Mouse (Mus musculus): ENCODE measurements around the gene Brf1.

The Brf1 gene

DNA sequence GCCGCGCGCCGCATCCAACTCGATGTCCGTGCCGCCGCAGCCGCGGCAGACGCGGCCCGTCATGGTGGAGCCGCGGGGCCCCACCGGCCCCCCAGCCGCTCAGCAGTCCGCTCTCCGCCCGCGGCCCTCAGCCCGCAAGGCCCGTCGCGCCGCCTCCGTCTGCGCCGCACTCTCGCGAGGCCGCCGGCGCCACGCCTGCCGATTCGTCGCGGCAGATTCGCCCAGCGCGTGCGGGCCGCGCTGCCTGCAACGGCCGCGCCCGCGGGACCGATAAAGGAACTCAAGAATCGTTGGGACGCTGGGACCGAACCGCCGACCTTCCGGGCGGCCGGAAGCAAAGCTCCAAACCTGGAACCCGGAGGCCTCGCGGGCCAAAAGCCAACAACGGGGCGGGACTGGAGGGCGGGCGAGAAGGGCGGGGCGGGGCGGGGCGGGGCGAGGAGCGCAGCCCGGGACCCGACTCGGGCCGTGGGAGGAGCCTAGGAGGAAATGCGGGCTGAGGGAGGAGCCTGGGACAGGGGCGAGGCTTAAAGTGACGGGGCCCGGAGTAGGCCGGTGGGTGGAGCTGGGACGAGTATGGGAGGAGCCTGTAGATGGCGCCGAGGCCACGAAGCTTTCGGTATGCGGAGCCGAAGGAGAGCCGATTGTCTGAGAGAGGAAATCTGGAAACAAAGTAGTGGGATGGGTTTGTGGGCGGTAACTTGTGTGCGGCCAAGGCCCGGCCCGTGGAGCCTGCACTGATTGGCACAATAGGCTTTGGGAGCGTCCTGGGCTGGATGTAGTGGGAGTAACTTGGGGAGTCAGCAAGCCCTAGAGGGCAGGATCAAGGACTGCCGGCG is at the start of gene Brf1:
Brf1 (minus strand) TSS at position 411 of the 839 bp plus-strand sequence.
- DNase-seq (ENCODE audit: extremely low spot score, low spot score): peak; percentile 97

DNA sequence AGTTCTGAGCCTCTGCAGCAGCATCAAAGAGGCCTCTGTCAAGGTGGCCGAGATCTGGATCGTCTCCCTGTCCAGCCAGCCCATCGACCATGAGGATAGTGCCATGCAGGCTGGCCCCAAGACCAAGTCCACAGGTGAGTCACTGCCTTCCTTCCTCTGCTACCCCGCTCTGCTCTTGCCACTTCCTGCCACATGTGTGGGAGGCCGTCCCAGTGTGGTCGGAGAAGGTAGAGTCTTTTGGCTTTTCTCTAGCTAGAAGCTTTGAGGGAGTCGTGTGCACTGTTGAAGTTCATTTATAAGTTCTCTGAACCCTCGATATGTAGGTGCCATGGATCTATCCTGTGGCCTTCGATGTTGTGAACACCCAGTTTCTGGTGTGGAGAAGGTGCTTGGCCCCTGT is 49.3 kb upstream of the Brf1 start:
- no peak for DNase-seq (ENCODE audit: extremely low spot score, low spot score)

DNA sequence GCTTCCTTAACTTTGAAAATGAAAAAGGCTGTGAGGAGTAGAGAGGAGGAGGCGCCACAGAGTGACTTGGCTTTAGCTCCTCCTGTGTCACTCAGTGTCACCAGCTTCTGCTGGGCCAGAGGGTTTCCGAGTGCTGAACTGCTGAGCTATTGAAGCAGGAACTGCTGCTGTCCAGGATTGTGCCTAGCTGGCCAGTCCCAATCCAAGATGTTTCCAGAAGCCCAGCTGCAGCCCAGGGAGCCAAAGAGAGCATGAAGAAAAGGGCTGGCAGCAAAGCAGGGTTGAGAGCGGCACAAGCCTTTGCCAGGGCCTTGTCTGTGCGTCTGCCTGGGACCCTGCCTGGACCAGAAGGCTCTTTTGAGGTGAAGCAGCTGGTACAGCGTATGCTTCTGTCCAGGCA is 47.6 kb upstream of the Brf1 start:
- no peak for DNase-seq (ENCODE audit: extremely low spot score, low spot score)

DNA sequence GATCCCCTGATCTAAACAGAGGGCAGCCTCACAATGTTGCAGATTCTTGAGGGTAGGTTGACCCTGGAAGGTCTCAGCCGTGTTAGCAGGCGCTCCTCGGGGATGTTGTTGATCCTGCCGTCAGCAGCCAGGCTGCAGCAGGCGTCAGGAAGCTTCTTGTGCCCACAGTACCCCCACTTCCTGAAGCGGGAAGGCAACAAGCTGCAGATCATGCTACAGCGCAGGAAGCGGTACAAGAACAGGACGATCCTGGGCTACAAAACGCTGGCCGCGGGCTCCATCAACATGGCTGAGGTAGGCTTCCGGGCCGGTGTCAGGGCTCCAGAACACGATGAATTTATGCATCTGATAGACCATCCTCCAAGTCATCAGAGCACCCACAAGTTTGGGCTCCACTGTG is 46.4 kb upstream of the Brf1 start:
- DNase-seq (ENCODE audit: extremely low spot score, low spot score): no peak

- DNase-seq (ENCODE audit: extremely low spot score, low spot score): no peak
Measured at GRCm38 (mm10) chr12:113044916-113045677, 44.6 kb upstream of the Brf1 start.

DNA sequence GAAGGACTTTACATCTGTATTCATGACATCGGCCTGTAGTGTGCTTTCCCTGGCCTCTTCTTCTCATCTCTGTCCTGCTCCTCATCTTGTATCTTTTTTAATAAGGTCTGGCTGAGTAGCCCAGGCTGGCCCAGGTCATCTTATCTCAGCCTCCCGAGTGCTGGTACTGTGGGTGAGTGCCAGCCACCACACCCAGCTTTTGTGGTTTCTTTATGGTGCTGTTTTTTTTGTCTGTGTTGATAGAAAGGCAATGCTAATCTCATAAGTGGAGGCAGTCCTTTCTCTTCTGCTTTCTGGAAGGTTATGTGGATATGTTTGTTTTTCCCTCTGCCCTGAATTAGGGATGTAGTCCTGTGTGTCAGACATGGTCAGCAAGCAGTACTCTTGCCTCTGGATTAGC is 42.0 kb upstream of the Brf1 start:
- DNase-seq (ENCODE audit: extremely low spot score, low spot score): no peak

GRCm38 (mm10) chr12:113041481-113042439 is 41.3 kb upstream of the Brf1 start:
- DNase-seq (ENCODE audit: extremely low spot score, low spot score): no peak

DNA sequence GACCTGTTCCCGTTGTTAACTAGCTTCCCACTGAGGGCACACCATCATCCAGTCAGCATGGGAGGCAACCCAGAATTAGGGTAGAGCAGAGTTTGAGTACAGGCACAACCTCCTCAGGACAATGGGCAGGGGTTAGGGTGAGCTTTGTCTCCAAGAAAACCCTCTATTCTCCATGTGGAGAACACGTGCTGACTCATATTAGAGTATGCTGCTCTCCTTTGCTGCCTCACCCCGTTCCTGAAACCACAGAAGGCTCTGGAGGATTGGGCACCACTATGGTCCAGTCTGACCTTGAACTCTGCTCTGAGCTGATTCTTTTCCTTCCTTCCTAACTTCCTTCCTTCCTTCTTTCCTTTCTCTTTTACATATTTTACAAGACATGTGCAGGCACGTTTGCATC is 37.9 kb upstream of the Brf1 start:
- no peak for DNase-seq (ENCODE audit: extremely low spot score, low spot score)

- DNase-seq (ENCODE audit: extremely low spot score, low spot score): no peak
Measured at GRCm38 (mm10) chr12:113036996-113037395, 36.5 kb upstream of the Brf1 start.

DNA sequence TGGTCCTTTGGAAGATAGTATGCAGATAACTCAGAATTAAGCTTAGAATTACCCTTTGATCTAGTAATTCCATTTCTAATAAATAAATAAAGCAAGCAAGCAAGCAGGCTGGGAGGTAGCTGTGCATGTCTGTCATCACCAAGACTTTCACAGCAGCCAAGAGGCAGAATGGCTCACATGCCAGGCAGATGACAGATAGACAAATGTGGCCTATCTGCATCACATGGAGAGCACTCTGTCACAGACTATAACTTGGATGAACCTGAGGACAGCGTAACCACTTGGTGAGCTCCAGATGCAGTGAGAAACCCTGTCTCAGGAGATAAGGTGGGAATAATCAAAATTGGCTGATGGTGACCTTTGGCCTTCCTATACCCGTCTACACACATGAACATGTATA is 34.6 kb upstream of the Brf1 start:
- no peak for DNase-seq (ENCODE audit: extremely low spot score, low spot score)

GRCm38 (mm10) chr12:113032296-113033250 is 32.1 kb upstream of the Brf1 start:
- DNase-seq (ENCODE audit: extremely low spot score, low spot score): no peak

DNA sequence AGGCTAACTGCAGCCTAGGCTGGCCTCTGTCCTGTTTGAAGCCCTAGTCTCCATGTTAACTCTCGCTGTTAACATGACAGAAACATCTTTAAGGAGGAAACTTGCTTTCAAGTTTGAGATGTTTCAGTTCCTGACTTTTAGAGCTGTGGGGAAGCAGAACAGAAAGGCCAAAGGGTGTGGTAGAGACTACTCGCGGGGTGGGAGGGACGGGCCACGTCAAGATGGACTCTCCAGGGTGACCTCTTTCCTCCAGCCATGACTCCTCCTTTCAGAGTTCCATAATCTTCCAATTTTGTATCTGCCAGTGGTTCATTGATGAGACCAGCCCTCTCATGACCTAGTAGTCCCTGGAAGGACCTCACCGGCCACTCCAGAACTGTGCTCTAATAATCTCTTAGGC is 30.9 kb upstream of the Brf1 start:
- no peak for DNase-seq (ENCODE audit: extremely low spot score, low spot score)

GRCm38 (mm10) chr12:113030993-113031392 is 30.5 kb upstream of the Brf1 start:
- no peak for DNase-seq (ENCODE audit: extremely low spot score, low spot score)

DNA sequence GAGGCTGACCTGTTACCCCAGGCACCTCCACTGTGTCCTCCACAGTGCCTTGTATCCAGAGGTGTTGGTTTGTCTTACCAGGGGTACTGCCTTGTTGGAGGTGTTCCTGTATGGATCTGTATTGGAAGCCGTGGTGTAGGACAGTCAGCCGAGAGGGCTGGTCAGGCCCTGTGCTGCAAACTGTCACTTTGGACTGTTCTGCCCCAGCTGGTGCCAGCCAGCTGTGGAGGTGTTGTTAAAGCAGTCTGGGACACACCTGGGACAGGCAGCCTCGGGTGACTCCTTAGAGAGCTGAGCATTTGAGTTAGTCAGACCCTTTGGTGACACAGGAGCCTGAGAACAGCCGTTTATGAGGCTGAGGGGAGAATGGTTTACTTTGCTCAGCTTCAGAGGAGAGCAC is 29.5 kb upstream of the Brf1 start:
- no peak for DNase-seq (ENCODE audit: extremely low spot score, low spot score)

DNA sequence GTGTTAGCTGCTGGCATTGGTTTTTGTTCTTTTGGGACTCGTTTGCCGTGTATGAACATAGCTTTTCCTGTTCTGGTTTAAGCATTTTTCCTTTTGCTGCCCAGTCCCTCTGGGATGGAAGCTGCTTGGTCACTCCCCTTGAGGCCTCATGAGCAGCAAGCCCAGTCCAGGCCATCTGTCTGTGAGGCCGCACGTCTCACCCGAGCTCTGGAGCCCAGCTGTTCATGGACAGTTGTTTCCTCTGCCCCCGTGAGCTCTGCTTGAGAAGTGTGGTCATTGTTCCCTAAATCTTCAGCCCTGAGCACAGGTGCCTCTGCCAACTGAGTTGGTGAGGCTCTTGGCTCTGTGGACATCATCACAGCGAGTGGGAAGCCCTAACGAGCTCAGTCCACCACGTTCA is 28.4 kb upstream of the Brf1 start:
- no peak for DNase-seq (ENCODE audit: extremely low spot score, low spot score)

DNA sequence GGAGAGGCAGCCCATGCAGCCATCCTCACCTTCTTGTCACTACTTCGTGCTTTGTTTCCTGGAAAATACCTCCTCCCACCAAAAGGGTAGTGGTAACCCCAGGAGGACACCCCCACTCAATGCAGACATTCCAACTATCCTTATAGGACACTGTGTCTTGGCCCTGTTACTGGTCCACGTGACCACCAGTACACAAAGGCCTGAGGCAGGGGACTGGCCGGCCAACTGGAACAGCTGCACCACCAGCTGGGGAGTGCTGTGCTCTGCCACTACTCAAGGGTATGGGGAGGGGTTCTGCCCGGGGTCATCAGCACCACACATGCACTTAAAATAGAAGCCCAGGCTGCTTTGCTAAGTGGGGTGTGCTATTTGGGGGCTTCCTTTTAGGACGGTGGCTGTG is 27.6 kb upstream of the Brf1 start:
- DNase-seq (ENCODE audit: extremely low spot score, low spot score): no peak

- no peak for DNase-seq (ENCODE audit: extremely low spot score, low spot score)
Measured at GRCm38 (mm10) chr12:113027495-113027894, 27.0 kb upstream of the Brf1 start.

DNA sequence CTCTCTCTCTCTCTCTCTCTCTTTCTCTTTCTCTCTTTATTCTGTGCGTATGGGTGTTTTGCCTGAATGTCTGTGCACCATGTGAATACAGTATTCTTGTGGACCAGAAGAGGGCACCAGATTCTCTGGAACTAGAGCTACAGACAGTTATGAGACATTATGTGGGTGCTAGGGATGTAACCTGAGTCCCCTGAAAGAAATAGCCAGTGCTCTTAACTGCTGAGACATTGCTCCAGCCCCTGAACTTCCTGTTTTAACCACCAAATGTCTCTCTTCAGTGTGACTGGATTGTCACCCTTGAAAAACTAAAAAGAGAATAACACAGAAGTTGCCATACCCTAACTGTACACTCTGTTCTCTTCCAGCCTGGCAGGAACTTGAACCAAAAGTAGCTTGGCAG is 26.1 kb upstream of the Brf1 start:
- no peak for DNase-seq (ENCODE audit: extremely low spot score, low spot score)

- DNase-seq (ENCODE audit: extremely low spot score, low spot score): no peak
Measured at GRCm38 (mm10) chr12:113023082-113023481, 22.6 kb upstream of the Brf1 start.

DNA sequence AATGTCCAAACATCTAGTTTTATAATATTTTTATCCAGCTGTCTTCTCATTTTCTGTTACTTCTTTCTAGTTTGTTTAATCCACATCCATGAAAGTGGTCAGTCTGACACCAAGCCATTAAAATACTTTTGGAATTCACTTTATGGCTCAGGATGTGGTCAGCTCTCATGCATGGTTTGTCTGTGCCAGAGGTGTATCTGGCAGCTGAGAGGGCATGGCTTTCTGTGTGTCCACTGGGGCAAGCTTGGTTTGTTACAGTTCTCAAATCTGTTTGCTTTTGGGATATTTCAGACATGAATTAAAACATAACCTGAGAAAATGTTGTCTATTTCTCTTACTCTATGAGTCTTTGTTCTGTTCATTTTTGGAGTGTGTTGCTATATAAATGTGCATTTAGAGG is 21.0 kb upstream of the Brf1 start:
- no peak for DNase-seq (ENCODE audit: extremely low spot score, low spot score)

DNA sequence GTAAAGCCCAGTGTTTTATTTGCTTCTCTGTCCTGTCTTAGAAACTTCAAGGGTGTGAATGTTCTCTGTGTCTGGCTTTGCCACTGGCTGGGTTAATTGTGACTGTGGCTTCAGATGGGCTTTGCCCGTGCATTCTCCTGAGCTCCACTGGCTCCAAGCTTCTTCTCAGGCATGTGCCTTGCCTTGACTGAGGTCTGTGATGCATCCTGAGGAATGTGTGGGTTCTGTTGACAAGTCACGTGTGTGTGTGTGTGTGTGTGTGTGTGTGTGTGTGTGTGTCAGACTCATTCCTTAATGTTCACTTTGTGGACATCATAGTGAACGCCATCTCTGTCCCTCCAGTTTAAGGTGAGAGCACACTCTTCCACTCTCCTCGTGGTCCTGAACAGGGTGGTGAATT is 18.3 kb upstream of the Brf1 start:
- DNase-seq (ENCODE audit: extremely low spot score, low spot score): no peak

Data from neural tube, embryonic 10.5 days (tissue).